Mouse (Mus musculus) WW6 (cell line): ENCODE results near the gene 4933405L10Rik.
A peak's percentile ranks its signal among the peaks of the same experiment; 100 is the strongest.

Source experiments
- DNase-seq: peaks from one replicate; pipeline ENCODE4 v3.0.0-alpha.2; 2013; ENCODE audit warnings: low read depth, low spot score

Gene 4933405L10Rik

DNA sequence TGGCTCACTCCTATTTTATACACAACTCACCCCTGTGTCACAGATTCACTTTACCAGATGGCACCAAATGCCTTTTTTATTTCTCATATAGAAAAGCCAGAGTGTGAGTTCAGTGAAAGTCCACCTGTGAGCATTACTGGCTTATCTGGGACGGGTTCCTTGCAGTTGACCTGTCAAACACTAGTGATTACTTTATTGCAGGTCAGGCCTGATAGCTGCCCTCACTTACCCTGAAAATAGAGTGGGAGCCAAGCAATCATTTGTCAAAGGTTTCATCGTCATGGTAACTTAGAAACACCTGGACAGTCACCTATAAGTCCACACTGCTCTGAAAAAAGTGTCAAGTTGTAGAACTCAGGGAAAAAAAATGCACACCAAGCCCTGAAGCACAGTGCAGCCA, 47.2 kb downstream of the 4933405L10Rik start:
- DNase-seq, result no peak

- DNase-seq, result peak; percentile 20
These were observed 50.4 kb downstream of the 4933405L10Rik start for GRCm38 (mm10) chr8:105757796-105758276.

DNA sequence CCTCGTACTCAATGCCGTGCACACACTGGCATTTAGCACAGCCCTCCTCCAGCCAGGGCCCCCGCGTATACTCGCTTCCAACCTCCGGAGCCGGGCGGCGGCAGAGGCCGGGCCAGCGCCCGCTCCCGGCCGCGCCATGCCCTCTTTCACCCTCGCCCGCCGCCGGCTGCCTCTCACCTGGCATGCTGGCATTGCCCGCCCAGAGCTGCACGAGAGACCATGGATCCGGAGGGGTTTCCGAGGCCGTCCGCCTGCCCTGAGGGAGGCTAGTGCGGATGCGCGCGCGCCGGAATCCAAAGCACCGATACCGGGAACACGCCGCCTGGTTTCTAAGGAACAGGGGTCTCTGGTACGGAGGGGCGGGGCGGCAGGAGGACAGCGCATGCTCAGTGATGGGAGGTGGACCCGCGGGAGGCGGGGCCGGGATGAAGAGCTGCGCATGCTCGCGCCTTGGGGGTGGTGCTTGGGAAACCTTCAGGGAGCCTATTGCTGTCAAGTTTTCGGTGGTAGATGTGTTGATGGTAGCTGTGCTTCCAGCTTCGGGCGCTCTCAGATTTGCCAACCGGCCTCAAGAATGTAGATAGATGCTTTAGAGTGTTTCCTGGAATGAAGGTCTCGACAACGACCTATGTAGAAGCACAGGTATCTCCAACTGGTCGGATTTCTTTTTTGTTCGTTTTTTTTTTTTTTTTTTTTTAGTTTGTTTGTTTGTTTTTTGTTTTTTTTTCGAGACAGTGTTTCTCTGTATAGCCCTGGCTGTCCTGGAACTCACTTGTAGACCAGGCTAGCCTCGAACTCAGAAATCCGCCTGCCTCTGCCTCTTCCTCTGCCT, 51.0 kb downstream of the 4933405L10Rik start, which contains the start of gene Gfod2:
Gene Gfod2 (minus strand): TSS at position 388 of the 832 bp plus-strand sequence.
- DNase-seq, result peak; percentile 95
